Mouse (Mus musculus): ENCODE results near the gene Cxadr. TPM values are rescaled to one million over a fixed set of nuclear protein-coding genes. Genes with fewer than 3 reads are reported as not detected.

Gene Cxadr
- total and polyA plus RNA-seq, 3 experiments, result 0.33 TPM; not detected in 2

GRCm38 (mm10) chr16:78402316-78402715, 101.0 kb downstream of the Cxadr start:
- no peaks in the 10 kb centered on the region for H3K4me1 ChIP-seq (ENCODE audit: control insufficient read depth in 1 of 2, insufficient read depth in 2 of 2, low read length in 2 of 2)
- no peaks in the 10 kb centered on the region for H3K9me3 ChIP-seq (replicated peaks; ENCODE audit: insufficient read depth, low read length)
- H3K36me3 ChIP-seq (ENCODE audit: control insufficient read depth in 1 of 2, insufficient read depth in 2 of 2, low read length in 2 of 2), result no peaks in the 10 kb centered on the region
- no peak overlapping the region for H3K9ac ChIP-seq (ENCODE audit: control insufficient read depth, low read depth, low read length, poor library complexity, severe bottlenecking)
- TF ChIP-seq POLR2AphosphoS2 (IDR thresholded peaks at IDR 0.05; ENCODE audit: low read length) (no peak), USF2 (IDR thresholded peaks at IDR 0.05; ENCODE audit: borderline replicate concordance in 1 of 2, insufficient read depth in 1 of 2, low read depth in 1 of 2, low read length in 2 of 2) (no peak), ZNF384 (IDR thresholded peaks at IDR 0.05; ENCODE audit: low read depth, low read length) (no peak), HCFC1 (IDR thresholded peaks at IDR 0.05; ENCODE audit: low read depth, low read length) (no peak), TAL1 (IDR thresholded peaks at IDR 0.05; ENCODE audit: low read length) (no peak), NRF1 (IDR thresholded peaks at IDR 0.05; ENCODE audit: insufficient read depth, low read depth, low read length, poor library complexity, severe bottlenecking) (no peak), JUND (IDR thresholded peaks at IDR 0.05; ENCODE audit: low read depth, low read length) (no peak), MYB (IDR thresholded peaks at IDR 0.05; ENCODE audit: low read depth, low read length) (no peak)
- no peak for DNase-seq (ENCODE audit: low read depth, low spot score)
- H3K27ac ChIP-seq (ENCODE audit: control insufficient read depth, low read depth, low read length), result no peak overlapping the region
- H3K27me3 ChIP-seq (ENCODE audit: control insufficient read depth in 1 of 2, insufficient read depth in 2 of 2, low read length in 2 of 2), result no peaks in the 10 kb centered on the region
- no peak overlapping the region for H3K4me3 ChIP-seq (ENCODE audit: control insufficient read depth in 1 of 2, insufficient read depth in 1 of 2, low read depth in 2 of 2, low read length in 2 of 2)
- H3K79me2 ChIP-seq (ENCODE audit: control insufficient read depth, insufficient read depth, low read length, poor library complexity), result no peaks in the 10 kb centered on the region

GRCm38 (mm10) chr16:78406657-78407056, 105.4 kb downstream of the Cxadr start:
- Histone ChIP-seq H3K27me3 (ENCODE audit: control insufficient read depth in 1 of 2, insufficient read depth in 2 of 2, low read length in 2 of 2) (no peaks in the 10 kb centered on the region), H3K9ac (ENCODE audit: control insufficient read depth, low read depth, low read length, poor library complexity, severe bottlenecking) (no peak overlapping the region), H3K36me3 (ENCODE audit: control insufficient read depth in 1 of 2, insufficient read depth in 2 of 2, low read length in 2 of 2) (no peaks in the 10 kb centered on the region), H3K27ac (ENCODE audit: control insufficient read depth, low read depth, low read length) (no peak overlapping the region), H3K79me2 (ENCODE audit: control insufficient read depth, insufficient read depth, low read length, poor library complexity) (no peaks in the 10 kb centered on the region), H3K9me3 (replicated peaks; ENCODE audit: insufficient read depth, low read length) (no peaks in the 10 kb centered on the region), H3K4me1 (ENCODE audit: control insufficient read depth in 1 of 2, insufficient read depth in 2 of 2, low read length in 2 of 2) (no peaks in the 10 kb centered on the region), H3K4me3 (ENCODE audit: control insufficient read depth in 1 of 2, insufficient read depth in 1 of 2, low read depth in 2 of 2, low read length in 2 of 2) (no peak overlapping the region)
- TF ChIP-seq ZC3H11A (IDR thresholded peaks at IDR 0.05; ENCODE audit: low read depth, low read length), result no peak
- no peak for TF ChIP-seq GATA1 (IDR thresholded peaks at IDR 0.05; ENCODE audit: low read depth, low read length)
- TF ChIP-seq MEF2A (IDR thresholded peaks at IDR 0.05; ENCODE audit: extremely low read depth, insufficient replicate concordance, low read depth, low read length, poor library complexity, severe bottlenecking), result no peak
- TF ChIP-seq ZMIZ1 (IDR thresholded peaks at IDR 0.05; ENCODE audit: low read depth, low read length), result no peak
- TF ChIP-seq TAL1 (IDR thresholded peaks at IDR 0.05; ENCODE audit: low read length), result no peak
- no peak for TF ChIP-seq ZKSCAN1 (IDR thresholded peaks at IDR 0.05; ENCODE audit: low read depth, low read length)
- TF ChIP-seq ETS1 (IDR thresholded peaks at IDR 0.05; ENCODE audit: low read depth, low read length), result no peak
- no peak for TF ChIP-seq HCFC1 (IDR thresholded peaks at IDR 0.05; ENCODE audit: low read depth, low read length)
- TF ChIP-seq POLR2AphosphoS2 (IDR thresholded peaks at IDR 0.05; ENCODE audit: low read length), result no peak
- no peak for TF ChIP-seq ELF1 (IDR thresholded peaks at IDR 0.05; ENCODE audit: low read depth, low read length)
- no peak for TF ChIP-seq RAD21 (IDR thresholded peaks at IDR 0.05; ENCODE audit: low read depth, low read length)
- DNase-seq (ENCODE audit: low read depth, low spot score), result no peak
